9 mouse cellular contexts compared by ENCODE assay signal in genomic region chr2:84855732-84856131, GRCm38 (mm10). TPM values are rescaled to one million over a fixed set of nuclear protein-coding genes. Genes with fewer than 3 reads are reported as not detected.
DNase-seq lines count a peak whose midpoint lies in the region; ATAC-seq and TF ChIP-seq lines count a peak whose summit lies in the region.
"Had no signal": no experiment of that assay in that cellular context is flagged by ENCODE, and none has a peak within 500 bp of the region (broad histone marks: within the 10 kb centered on the region; RNA-seq: fewer than 3 reads in every experiment).

No protein-coding gene starts in this region.

- H3K9ac ChIP-seq in embryonic facial prominence, embryonic 11.5 days (replicated peaks; ENCODE audit: low read length) = no peak overlapping the region
- no peak overlapping the region for H3K9ac ChIP-seq in hindbrain, embryonic 16.5 days (ENCODE audit: low read depth, low read length)
- no peak overlapping the region for H3K9ac ChIP-seq in liver, adult 2 months (ENCODE audit: low read depth, low read length)
- no peak overlapping the region for H3K9ac ChIP-seq in neural tube, embryonic 12.5 days

- 64% methylated on average over 2 of the region's 2 CpGs for WGBS in embryonic facial prominence, embryonic 11.5 days
- 52% methylated on average over 2 of the region's 2 CpGs for WGBS in hindbrain, embryonic 16.5 days
- 78% methylated on average over 2 of the region's 2 CpGs for WGBS in liver, adult 2 months
- 83% methylated on average over 2 of the region's 2 CpGs for WGBS in neural tube, embryonic 12.5 days

- no peak for DNase-seq in left cerebral cortex, adult 2 months (ENCODE audit: extremely low spot score in 1 of 2, low spot score in 2 of 2)
- DNase-seq in left cerebral cortex, adult 8-10 months (ENCODE audit: low spot score in 2 of 2) = no peak
- DNase-seq in NIH3T3 (ENCODE audit: low read depth) = peak; percentile 77
- DNase-seq in embryonic facial prominence, embryonic 11.5 days (ENCODE audit: low spot score) = peak; percentile 71
- peak; percentile 62 for DNase-seq in liver, adult 2 months (ENCODE audit: extremely low read depth, low read depth, low spot score)
- DNase-seq in Muller cell, postnatal 12 days (ENCODE audit: inconsistent ontology term) = no peak

- no peaks in the 10 kb centered on the region for H3K27me3 ChIP-seq in embryonic facial prominence, embryonic 11.5 days (ENCODE audit: control insufficient read depth, insufficient read depth, low read length)
- H3K27me3 ChIP-seq in hindbrain, embryonic 16.5 days (replicated peaks; ENCODE audit: control insufficient read depth, insufficient read depth, low read length) = no peaks in the 10 kb centered on the region
- H3K27me3 ChIP-seq in liver, adult 2 months (ENCODE audit: control insufficient read depth, insufficient read depth, low read length) = no peaks in the 10 kb centered on the region
- H3K27me3 ChIP-seq in neural tube, embryonic 12.5 days (replicated peaks) = no peaks in the 10 kb centered on the region

- H3K4me3 ChIP-seq in left cerebral cortex, adult 2 months = no peak overlapping the region
- no peak overlapping the region for H3K4me3 ChIP-seq in embryonic facial prominence, embryonic 11.5 days (ENCODE audit: low read depth, low read length)
- no peak overlapping the region for H3K4me3 ChIP-seq in hindbrain, embryonic 16.5 days (ENCODE audit: low read length)
- no peak overlapping the region for H3K4me3 ChIP-seq in liver, adult 2 months (ENCODE audit: insufficient read depth, low read depth, low read length)
- H3K4me3 ChIP-seq in neural tube, embryonic 12.5 days = no peak overlapping the region
- H3K4me3 ChIP-seq: myocyte had no signal

- no peaks in the 10 kb centered on the region for H3K9me3 ChIP-seq in embryonic facial prominence, embryonic 11.5 days (replicated peaks; ENCODE audit: control insufficient read depth, low read length)
- no peaks in the 10 kb centered on the region for H3K9me3 ChIP-seq in hindbrain, embryonic 16.5 days (ENCODE audit: control insufficient read depth, low read length)
- no peaks in the 10 kb centered on the region for H3K9me3 ChIP-seq in neural tube, embryonic 12.5 days

- 0 out of 2 replicates have a peak, but pooled peaks have one; percentile 54 for ATAC-seq in embryonic facial prominence, embryonic 11.5 days (replicated peaks; ENCODE audit: insufficient number of reproducible peaks, low FRiP score, low TSS enrichment, low read depth)
- ATAC-seq in hindbrain, embryonic 16.5 days = peak; percentile 66
- peak; percentile 62; the same call in 1 of the 2 replicates for ATAC-seq in neural tube, embryonic 12.5 days (ENCODE audit: low FRiP score, low read depth)

- no peaks in the 10 kb centered on the region for H3K4me1 ChIP-seq in embryonic facial prominence, embryonic 11.5 days (ENCODE audit: control insufficient read depth, insufficient read depth, low read length)
- peaks cover 2% of the 10 kb centered on the region; the same call in 1 of the 2 replicates for H3K4me1 ChIP-seq in hindbrain, embryonic 16.5 days (ENCODE audit: control insufficient read depth, insufficient read depth, low read depth, low read length)
- H3K4me1 ChIP-seq in liver, adult 2 months (ENCODE audit: control insufficient read depth, insufficient read depth, low read length) = peaks cover 5% of the 10 kb centered on the region; the same call in 1 of the 2 replicates
- H3K4me1 ChIP-seq in neural tube, embryonic 12.5 days = peaks cover 7% of the 10 kb centered on the region; the same call in 1 of the 2 replicates

- TF ChIP-seq CTCF in left cerebral cortex, adult 2 months (IDR thresholded peaks at IDR 0.05) = peak; percentile 68
- TF ChIP-seq CTCF in liver, adult 2 months (IDR thresholded peaks at IDR 0.05; ENCODE audit: low read depth, low read length) = peak; percentile 93

- intact Hi-C loops in left cerebral cortex, adult 2 months (cut with DNase I) = loop anchor here (1.0 kb wide), 1 partner anchor 23 kb away; no protein-coding TSS in a partner anchor

- H3K4me2 ChIP-seq in embryonic facial prominence, embryonic 11.5 days (ENCODE audit: low read depth, low read length) = no peak overlapping the region
- no peak overlapping the region for H3K4me2 ChIP-seq in hindbrain, embryonic 16.5 days (ENCODE audit: low read length)
- H3K4me2 ChIP-seq in neural tube, embryonic 12.5 days (replicated peaks) = no peak overlapping the region

- no peaks in the 10 kb centered on the region for H3K79me2 ChIP-seq in liver, adult 2 months (ENCODE audit: control insufficient read depth, insufficient read depth, low read length)

- H3K27ac ChIP-seq in left cerebral cortex, adult 2 months = no peak overlapping the region
- H3K27ac ChIP-seq in embryonic facial prominence, embryonic 11.5 days (replicated peaks; ENCODE audit: low read depth, low read length) = no peak overlapping the region
- no peak overlapping the region for H3K27ac ChIP-seq in hindbrain, embryonic 16.5 days (ENCODE audit: low read depth, low read length)
- no peak overlapping the region for H3K27ac ChIP-seq in liver, adult 2 months (replicated peaks; ENCODE audit: insufficient read depth, low read depth, low read length)
- H3K27ac ChIP-seq in neural tube, embryonic 12.5 days = no peak overlapping the region

- no peak for TF ChIP-seq POLR2A in liver, adult 2 months (IDR thresholded peaks at IDR 0.05; ENCODE audit: extremely low read depth, insufficient read depth, low read length)

- H3K36me3 ChIP-seq in embryonic facial prominence, embryonic 11.5 days (replicated peaks; ENCODE audit: control insufficient read depth, insufficient read depth, low read depth, low read length) = peaks cover 2% of the 10 kb centered on the region; the same call in 1 of the 2 replicates
- no peaks in the 10 kb centered on the region for H3K36me3 ChIP-seq in hindbrain, embryonic 16.5 days (ENCODE audit: control insufficient read depth, insufficient read depth, low read length)
- no peaks in the 10 kb centered on the region; the same call in 1 of the 2 replicates for H3K36me3 ChIP-seq in liver, adult 2 months (ENCODE audit: control insufficient read depth, insufficient read depth, low read length)
- H3K36me3 ChIP-seq in neural tube, embryonic 12.5 days = no peaks in the 10 kb centered on the region

RNA-seq across cellular contexts. Expression of gene Slc43a1, which starts 17.1 kb away (rescaled TPM):
- total RNA-seq in left cerebral cortex, adult 2 months (2021) = under 1 TPM; 0.27 to 0.30 TPM
- under 1 TPM in 2 of 4 experiments, not detected in 2; 0.09 to 0.20 TPM for total RNA-seq in left cerebral cortex, adult 8-10 months (2022)
- 23.1 and 28.0 TPM in 2 replicates for polyA plus RNA-seq in embryonic facial prominence, embryonic 11.5 days (2014; fragmentation: Nextera tagmentation; extraction: Ambion mirVana)
- 1.5 and 1.6 TPM in 2 replicates for polyA plus RNA-seq in hindbrain, embryonic 16.5 days (2015; fragmentation: Nextera tagmentation; extraction: Ambion mirVana)
- 7.2 and 10.0 TPM in 2 replicates for total RNA-seq in liver, adult 2 months (2014; rRNA removed)
- 8.9 and 12.1 TPM in 2 replicates for polyA plus RNA-seq in liver, adult 2 months (2012; rRNA removed)
- 8.4 and 10.2 TPM in 2 replicates for polyA plus RNA-seq in neural tube, embryonic 12.5 days (2016; fragmentation: Nextera tagmentation; extraction: Ambion mirVana)

RNA-seq across cellular contexts. Expression of gene Timm10, which starts 28.9 kb away (rescaled TPM):
- 10 to 100 TPM; 49.1 to 51.3 TPM for total RNA-seq in left cerebral cortex, adult 2 months (2021)
- 10 to 100 TPM; 45.2 to 52.3 (median 46.5) TPM for total RNA-seq in left cerebral cortex, adult 8-10 months (2022)
- 45.9 and 50.0 TPM in 2 replicates for polyA plus RNA-seq in embryonic facial prominence, embryonic 11.5 days (2014; fragmentation: Nextera tagmentation; extraction: Ambion mirVana)
- polyA plus RNA-seq in hindbrain, embryonic 16.5 days (2015; fragmentation: Nextera tagmentation; extraction: Ambion mirVana) = 76.5 and 83.2 TPM in 2 replicates
- total RNA-seq in liver, adult 2 months (2014; rRNA removed) = 36.1 and 36.4 TPM in 2 replicates
- 45.8 and 52.2 TPM in 2 replicates for polyA plus RNA-seq in liver, adult 2 months (2012; rRNA removed)
- polyA plus RNA-seq in neural tube, embryonic 12.5 days (2016; fragmentation: Nextera tagmentation; extraction: Ambion mirVana) = 37.6 and 39.4 TPM in 2 replicates

RNA-seq across cellular contexts. Expression of gene Rtn4rl2, which starts 30.8 kb away (rescaled TPM):
- total RNA-seq in left cerebral cortex, adult 2 months (2021) = 100 to 1,000 TPM in 1 of 2 experiments, 10 to 100 TPM in 1; 99.5 to 113 TPM
- 10 to 100 TPM; 57.0 to 74.6 (median 70.2) TPM for total RNA-seq in left cerebral cortex, adult 8-10 months (2022)
- 2.4 and 3.2 TPM in 2 replicates for polyA plus RNA-seq in embryonic facial prominence, embryonic 11.5 days (2014; fragmentation: Nextera tagmentation; extraction: Ambion mirVana)
- 3.0 and 4.5 TPM in 2 replicates for polyA plus RNA-seq in hindbrain, embryonic 16.5 days (2015; fragmentation: Nextera tagmentation; extraction: Ambion mirVana)
- 0.13 TPM in 1 of 2 replicates, not detected in the other for total RNA-seq in liver, adult 2 months (2014; rRNA removed)
- polyA plus RNA-seq in liver, adult 2 months (2012; rRNA removed) = 0.29 and 0.50 TPM in 2 replicates
- polyA plus RNA-seq in neural tube, embryonic 12.5 days (2016; fragmentation: Nextera tagmentation; extraction: Ambion mirVana) = 9.5 and 14.7 TPM in 2 replicates

RNA-seq across cellular contexts. Expression of gene Smtnl1, which starts 33.3 kb away (rescaled TPM):
- not detected for total RNA-seq in left cerebral cortex, adult 2 months (2021)
- not detected for total RNA-seq in left cerebral cortex, adult 8-10 months (2022)
- 0.11 and 0.20 TPM in 2 replicates for polyA plus RNA-seq in embryonic facial prominence, embryonic 11.5 days (2014; fragmentation: Nextera tagmentation; extraction: Ambion mirVana)
- not detected in 2 replicates for polyA plus RNA-seq in hindbrain, embryonic 16.5 days (2015; fragmentation: Nextera tagmentation; extraction: Ambion mirVana)
- total RNA-seq in liver, adult 2 months (2014; rRNA removed) = 0.18 TPM in 1 of 2 replicates, not detected in the other
- polyA plus RNA-seq in liver, adult 2 months (2012; rRNA removed) = not detected in 2 replicates
- polyA plus RNA-seq in neural tube, embryonic 12.5 days (2016; fragmentation: Nextera tagmentation; extraction: Ambion mirVana) = not detected in 2 replicates

RNA-seq across cellular contexts. Expression of gene Ube2l6, which starts 57.1 kb away (rescaled TPM):
- 1 to 10 TPM; 6.4 to 6.7 TPM for total RNA-seq in left cerebral cortex, adult 2 months (2021)
- 1 to 10 TPM; 7.3 to 8.4 (median 7.6) TPM for total RNA-seq in left cerebral cortex, adult 8-10 months (2022)
- 30.6 and 36.1 TPM in 2 replicates for polyA plus RNA-seq in embryonic facial prominence, embryonic 11.5 days (2014; fragmentation: Nextera tagmentation; extraction: Ambion mirVana)
- polyA plus RNA-seq in hindbrain, embryonic 16.5 days (2015; fragmentation: Nextera tagmentation; extraction: Ambion mirVana) = 26.1 and 27.8 TPM in 2 replicates
- 42.4 and 44.3 TPM in 2 replicates for total RNA-seq in liver, adult 2 months (2014; rRNA removed)
- 99.8 and 106 TPM in 2 replicates for polyA plus RNA-seq in liver, adult 2 months (2012; rRNA removed)
- 22.8 and 23.2 TPM in 2 replicates for polyA plus RNA-seq in neural tube, embryonic 12.5 days (2016; fragmentation: Nextera tagmentation; extraction: Ambion mirVana)

Comparison
In these comparisons a context has a peak if more than half of its experiments do, and no peak if none do; other contexts are left out.
1. DNase-seq: peak in NIH3T3 (single experiment), embryonic facial prominence, embryonic 11.5 days (single experiment) and liver, adult 2 months (single experiment); none in left cerebral cortex, adult 2 months (0 of 2), left cerebral cortex, adult 8-10 months (0 of 2) and Muller cell, postnatal 12 days (single experiment).
2. Peak in every context shown above with its lines, with median percentiles within 50 percentile points of each other: ATAC-seq.